10 mouse cellular contexts compared by ENCODE assay signal in the genomic region with DNA sequence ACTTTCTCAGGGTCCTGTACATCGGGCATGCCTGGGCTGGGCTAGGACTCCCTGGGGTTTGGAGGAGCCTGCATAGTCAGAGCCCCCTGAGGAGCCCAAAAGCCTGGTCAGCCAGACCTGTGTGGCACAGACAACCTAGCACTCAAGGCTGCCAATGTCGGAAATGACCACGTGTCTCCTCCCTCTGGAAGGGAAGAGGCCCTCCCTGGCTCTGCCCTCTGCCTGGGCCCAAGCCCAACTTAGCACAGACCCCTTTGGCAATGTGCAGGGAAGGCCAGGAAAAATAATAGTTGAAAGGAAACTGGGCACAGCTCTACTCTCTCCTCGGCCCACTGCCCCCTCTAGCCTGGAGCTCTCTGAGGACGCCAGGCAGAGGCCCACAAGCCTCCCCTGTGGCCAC. TPM values are rescaled to one million over a fixed set of nuclear protein-coding genes. Genes with fewer than 3 reads are reported as not detected.
DNase-seq lines count a peak whose midpoint lies in the region; ATAC-seq and TF ChIP-seq lines count a peak whose summit lies in the region.
"Had no signal": no experiment of that assay in that cellular context is flagged by ENCODE, and none has a peak within 500 bp of the region (broad histone marks: within the 10 kb centered on the region; RNA-seq: fewer than 3 reads in every experiment).

No protein-coding gene starts in this region.

- no peak for TF ChIP-seq CTCF in left cerebral cortex, adult 2 months (IDR thresholded peaks at IDR 0.05)
- no peak for TF ChIP-seq CTCF in hindbrain, postnatal 0 days (IDR thresholded peaks at IDR 0.05; ENCODE audit: low read depth)

- peaks cover 31% of the 10 kb centered on the region for H3K4me1 ChIP-seq in hindbrain, postnatal 0 days (ENCODE audit: insufficient read depth, low read length)

- no peak overlapping the region for H3K4me2 ChIP-seq in hindbrain, postnatal 0 days (ENCODE audit: low read depth, low read length)

- no peak overlapping the region for H3K4me3 ChIP-seq in left cerebral cortex, adult 2 months
- no peak overlapping the region for H3K4me3 ChIP-seq in hindbrain, postnatal 0 days (ENCODE audit: low read length)

- H3K9me3 ChIP-seq in hindbrain, postnatal 0 days (ENCODE audit: low read length) = no peaks in the 10 kb centered on the region

- 0 out of 2 replicates have a peak overlapping the region, but pooled peaks have one; percentile 1 for H3K9ac ChIP-seq in hindbrain, postnatal 0 days (replicated peaks; ENCODE audit: low read length)

- no peaks in the 10 kb centered on the region for H3K27me3 ChIP-seq in hindbrain, postnatal 0 days (ENCODE audit: insufficient read depth, low read length)

- H3K36me3 ChIP-seq in hindbrain, postnatal 0 days (ENCODE audit: insufficient read depth, low read length) = peaks cover 27% of the 10 kb centered on the region

- peak; percentile 78 for DNase-seq in cerebellum, adult 11-12 months
- DNase-seq in cerebellum, adult 8-10 months = no peak
- peak in 1 of 2 experiments; percentile 54 for DNase-seq in left cerebral cortex, adult 2 months (ENCODE audit: extremely low spot score in 1 of 2, low spot score in 2 of 2)
- DNase-seq in left cerebral cortex, postnatal 10 days (ENCODE audit: extremely low spot score in 1 of 2, low spot score in 2 of 2) = no peak
- DNase-seq in cerebellum, adult 18-20 months = peak; percentile 63
- DNase-seq in hindbrain, postnatal 0 days (ENCODE audit: low spot score) = peak; percentile 80
- DNase-seq in retina, embryonic 14.5 days (ENCODE audit: low spot score) = no peak
- DNase-seq in urinary bladder, postnatal 14 days (ENCODE audit: low spot score) = no peak

- peak; percentile 59 for ATAC-seq in hindbrain, postnatal 0 days

- intact Hi-C loops in left cerebral cortex, adult 2 months (cut with DNase I) = no loop called here
- intact Hi-C loops in left cerebral cortex, postnatal 10 days (cut with DNase I) = no loop called here

- 23% methylated on average over 5 of the region's 5 CpGs for WGBS in hindbrain, postnatal 0 days

- H3K27ac ChIP-seq in left cerebral cortex, adult 2 months = peak overlapping the region; percentile 37; the same call in 1 of the 2 replicates
- H3K27ac ChIP-seq in hindbrain, postnatal 0 days = peak overlapping the region; percentile 61

RNA-seq across cellular contexts. Expression of a gene that starts 24.2 kb away (rescaled TPM):
- 10 to 100 TPM; 20.2 to 25.1 TPM for total RNA-seq in left cerebral cortex, adult 2 months (2021)
- 10 to 100 TPM; 61.2 to 61.4 TPM for total RNA-seq in left cerebral cortex, postnatal 10 days (2021)
- 120 and 151 TPM in 2 replicates for total RNA-seq in hindbrain, postnatal 0 days (2014; rRNA removed)
- 3.5 and 3.6 TPM in 2 replicates for polyA plus RNA-seq in hindbrain, postnatal 0 days (2015; fragmentation: Nextera tagmentation; extraction: Ambion mirVana)

RNA-seq across cellular contexts. Expression of a gene that starts 32.0 kb away (rescaled TPM):
- not detected for total RNA-seq in left cerebral cortex, adult 2 months (2021)
- not detected for total RNA-seq in left cerebral cortex, postnatal 10 days (2021)
- not detected in 2 replicates for total RNA-seq in hindbrain, postnatal 0 days (2014; rRNA removed)
- 0.43 TPM in 1 of 2 replicates, not detected in the other for polyA plus RNA-seq in hindbrain, postnatal 0 days (2015; fragmentation: Nextera tagmentation; extraction: Ambion mirVana)
- total RNA-seq: layer of hippocampus, postnatal 36 days; neutrophil, adult 5-6 weeks had no signal

RNA-seq across cellular contexts. Expression of a gene that starts 47.9 kb away (rescaled TPM):
- total RNA-seq in left cerebral cortex, adult 2 months (2021) = 1 to 10 TPM; 5.8 to 6.3 TPM
- 1 to 10 TPM; 5.9 to 7.1 TPM for total RNA-seq in left cerebral cortex, postnatal 10 days (2021)
- 6.3 and 9.5 TPM in 2 replicates for total RNA-seq in hindbrain, postnatal 0 days (2014; rRNA removed)
- polyA plus RNA-seq in hindbrain, postnatal 0 days (2015; fragmentation: Nextera tagmentation; extraction: Ambion mirVana) = 11.9 and 12.7 TPM in 2 replicates

Comparison
In these comparisons a context has a peak if more than half of its experiments do, and no peak if none do; other contexts are left out.
1. DNase-seq: peak in cerebellum, adult 11-12 months (single experiment), cerebellum, adult 18-20 months (2 of 2) and hindbrain, postnatal 0 days (single experiment); none in cerebellum, adult 8-10 months (single experiment), left cerebral cortex, postnatal 10 days (0 of 2), retina, embryonic 14.5 days (single experiment) and urinary bladder, postnatal 14 days (single experiment).